Mouse (Mus musculus) liver, adult 10 weeks (tissue): Measurements from ENCODE around the gene Klf9. TPM values are rescaled to one million over a fixed set of nuclear protein-coding genes. Genes with fewer than 3 reads are reported as not detected.

ENCODE experiments used
- polyA plus RNA-seq: library from polyadenylated mRNA; stranded (reverse); fragments of 350-450 nt; fragmentation: Illumina TruSeq; extraction: RNeasy Lipid Tissue Mini Kit (QIAGEN cat#74804); gene quantifications from one replicate; pipeline ENCODE4 v1.2.3, GENCODE M21; 2014; ENCODE audit warnings: low read depth, low replicate concordance

Klf9 gene
- polyA plus RNA-seq, result 115 TPM

DNA sequence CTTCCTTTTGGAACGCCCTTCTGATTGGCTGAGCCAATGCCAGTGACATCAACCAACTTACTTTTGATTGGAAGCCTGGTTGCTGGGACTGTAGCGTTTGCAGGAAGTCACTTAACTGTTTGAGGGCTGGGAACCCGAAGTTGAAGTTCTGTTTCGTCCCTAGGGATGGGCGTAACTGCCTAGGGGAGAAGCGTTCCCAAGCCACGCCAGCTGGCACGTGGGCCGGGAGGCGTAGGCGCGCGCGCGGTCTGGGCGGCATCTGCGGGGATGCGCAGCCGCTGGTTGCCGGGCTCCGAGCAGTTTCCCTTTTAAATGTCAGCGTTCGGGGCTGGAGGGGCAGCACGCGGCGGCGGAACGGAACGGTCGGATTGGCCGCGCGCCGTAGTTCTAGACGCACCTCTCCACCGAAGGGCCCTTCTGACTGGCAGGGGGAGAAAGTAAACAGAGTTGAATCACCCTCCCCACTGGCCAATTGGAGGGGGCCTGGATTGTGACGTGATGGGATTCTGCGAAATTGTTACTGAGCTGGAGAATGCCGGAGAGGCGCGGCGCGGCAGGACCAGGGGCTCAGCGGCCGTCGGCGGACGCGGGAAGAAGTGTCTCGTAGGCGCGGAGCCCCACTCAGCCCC lies at the start of gene Klf9:
Gene Klf9 (plus strand): TSS at position 538 of the 629 bp plus-strand sequence.

Other genes starting within 250 kb of the Klf9 start
- gene Smc5, start 132.7 kb downstream of the Klf9 start, polyA plus RNA-seq, result 32.5 TPM